Mouse (Mus musculus): ENCODE data around the gene Lpin1. TPM values are rescaled to one million over a fixed set of nuclear protein-coding genes. Genes with fewer than 3 reads are reported as not detected.

Gene Lpin1
- polyA plus RNA-seq, 1 experiment from 2014 or later, result 15.6 TPM

- ATAC-seq (ENCODE audit: low FRiP score, low read depth), result no peak
- H3K9ac ChIP-seq, result no peak overlapping the region
- H3K4me2 ChIP-seq (replicated peaks), result no peak overlapping the region
- no peaks in the 10 kb centered on the region for H3K36me3 ChIP-seq
- no peaks in the 10 kb centered on the region for H3K4me1 ChIP-seq
- no peaks in the 10 kb centered on the region for H3K27me3 ChIP-seq (replicated peaks)
- 66% methylated on average over 5 of the region's 5 CpGs for WGBS
- no peak overlapping the region for H3K27ac ChIP-seq
- H3K9me3 ChIP-seq, result no peaks in the 10 kb centered on the region
- H3K4me3 ChIP-seq, result no peak overlapping the region
Measured at GRCm38 (mm10) chr12:16605624-16606023, 5.1 kb downstream of the Lpin1 start.

GRCm38 (mm10) chr12:16602271-16602670 is 8.5 kb downstream of the Lpin1 start:
- H3K4me1 ChIP-seq, result no peaks in the 10 kb centered on the region
- no peak overlapping the region for H3K4me3 ChIP-seq
- ATAC-seq (ENCODE audit: low FRiP score, low read depth), result no peak
- H3K27me3 ChIP-seq (replicated peaks), result no peaks in the 10 kb centered on the region
- H3K9ac ChIP-seq, result no peak overlapping the region
- H3K9me3 ChIP-seq, result no peaks in the 10 kb centered on the region
- 87% methylated on average over 4 of the region's 4 CpGs for WGBS
- no peak overlapping the region for H3K27ac ChIP-seq
- H3K36me3 ChIP-seq, result no peaks in the 10 kb centered on the region
- no peak overlapping the region for H3K4me2 ChIP-seq (replicated peaks)

GRCm38 (mm10) chr12:16600374-16600773 is 10.4 kb downstream of the Lpin1 start:
- no peak for ATAC-seq (ENCODE audit: low FRiP score, low read depth)

GRCm38 (mm10) chr12:16599359-16599758 is 11.4 kb downstream of the Lpin1 start:
- no peaks in the 10 kb centered on the region for H3K9me3 ChIP-seq
- H3K4me1 ChIP-seq, result no peaks in the 10 kb centered on the region
- H3K27me3 ChIP-seq (replicated peaks), result no peaks in the 10 kb centered on the region
- no peak for ATAC-seq (ENCODE audit: low FRiP score, low read depth)
- H3K4me2 ChIP-seq (replicated peaks), result no peak overlapping the region
- H3K9ac ChIP-seq, result no peak overlapping the region
- H3K4me3 ChIP-seq, result no peak overlapping the region
- WGBS, result 66% methylated on average over 3 of the region's 3 CpGs
- no peak overlapping the region for H3K27ac ChIP-seq
- no peaks in the 10 kb centered on the region for H3K36me3 ChIP-seq

More at GRCm38 (mm10) chr12:16600374-16600773, 10.4 kb downstream of the Lpin1 start:
- Histone ChIP-seq H3K36me3 (no peaks in the 10 kb centered on the region), H3K4me3 (no peak overlapping the region), H3K27ac (no peak overlapping the region), H3K4me1 (no peaks in the 10 kb centered on the region), H3K4me2 (replicated peaks) (no peak overlapping the region), H3K9ac (no peak overlapping the region), H3K9me3 (no peaks in the 10 kb centered on the region), H3K27me3 (replicated peaks) (no peaks in the 10 kb centered on the region)
- 81% methylated on average over 1 of the region's 1 CpGs for WGBS

GRCm38 (mm10) chr12:16593761-16594160 is 17.0 kb downstream of the Lpin1 start:
- Histone ChIP-seq H3K4me3 (no peak overlapping the region), H3K9me3 (no peaks in the 10 kb centered on the region), H3K27ac (no peak overlapping the region), H3K27me3 (replicated peaks) (no peaks in the 10 kb centered on the region), H3K4me1 (peaks cover 10% of the 10 kb centered on the region), H3K9ac (no peak overlapping the region), H3K4me2 (replicated peaks) (no peak overlapping the region), H3K36me3 (no peaks in the 10 kb centered on the region)
- 96% methylated on average over 7 of the region's 7 CpGs for WGBS
- no peak for ATAC-seq (ENCODE audit: low FRiP score, low read depth)

GRCm38 (mm10) chr12:16593014-16593413 is 17.8 kb downstream of the Lpin1 start:
- WGBS, result 83% methylated on average over 7 of the region's 7 CpGs
- no peak overlapping the region for H3K9ac ChIP-seq
- no peaks in the 10 kb centered on the region for H3K27me3 ChIP-seq (replicated peaks)
- H3K27ac ChIP-seq, result no peak overlapping the region
- ATAC-seq (ENCODE audit: low FRiP score, low read depth), result no peak
- no peaks in the 10 kb centered on the region for H3K9me3 ChIP-seq
- no peak overlapping the region for H3K4me2 ChIP-seq (replicated peaks)
- peaks cover 17% of the 10 kb centered on the region for H3K4me1 ChIP-seq
- no peaks in the 10 kb centered on the region for H3K36me3 ChIP-seq
- H3K4me3 ChIP-seq, result no peak overlapping the region

- ATAC-seq (ENCODE audit: low FRiP score, low read depth), result no peak
- Histone ChIP-seq H3K9me3 (no peaks in the 10 kb centered on the region), H3K4me2 (replicated peaks) (peak overlapping the region; percentile 60; the same call in 1 of the 2 replicates), H3K4me1 (peaks cover 23% of the 10 kb centered on the region), H3K4me3 (no peak overlapping the region), H3K36me3 (no peaks in the 10 kb centered on the region), H3K27ac (no peak overlapping the region), H3K9ac (no peak overlapping the region), H3K27me3 (replicated peaks) (no peaks in the 10 kb centered on the region)
- WGBS, result 63% methylated on average over 5 of the region's 5 CpGs
Measured at GRCm38 (mm10) chr12:16592451-16592850, 18.3 kb downstream of the Lpin1 start.

- peak; percentile 82 for ATAC-seq (ENCODE audit: low FRiP score, low read depth)
- Histone ChIP-seq H3K9me3 (no peaks in the 10 kb centered on the region), H3K27me3 (replicated peaks) (no peaks in the 10 kb centered on the region), H3K27ac (no peak overlapping the region; the same call in 1 of the 2 replicates), H3K36me3 (no peaks in the 10 kb centered on the region), H3K4me1 (peaks cover 28% of the 10 kb centered on the region), H3K4me2 (replicated peaks) (peak overlapping the region; percentile 60), H3K4me3 (peak overlapping the region; percentile 28), H3K9ac (peak overlapping the region; percentile 3; the same call in 1 of the 2 replicates)
- 7% methylated on average over 15 of the region's 15 CpGs for WGBS
Measured at GRCm38 (mm10) chr12:16591453-16592200, 19.1 kb downstream of the Lpin1 start.

- H3K27me3 ChIP-seq (replicated peaks), result no peaks in the 10 kb centered on the region
- peak overlapping the region; percentile 70; the same call in 1 of the 2 replicates for H3K4me2 ChIP-seq (replicated peaks)
- H3K9ac ChIP-seq, result no peak overlapping the region
- peaks cover 28% of the 10 kb centered on the region for H3K4me1 ChIP-seq
- H3K4me3 ChIP-seq, result no peak overlapping the region
- no peaks in the 10 kb centered on the region for H3K9me3 ChIP-seq
- H3K36me3 ChIP-seq, result no peaks in the 10 kb centered on the region
- ATAC-seq (ENCODE audit: low FRiP score, low read depth), result 0 out of 2 replicates have a peak, but pooled peaks have one; percentile 1
- WGBS, result 25% methylated on average over 4 of the region's 4 CpGs
- H3K27ac ChIP-seq, result no peak overlapping the region
Measured at GRCm38 (mm10) chr12:16589966-16590365, 20.8 kb downstream of the Lpin1 start.

GRCm38 (mm10) chr12:16589204-16589949 is 21.4 kb downstream of the Lpin1 start:
- H3K4me2 ChIP-seq (replicated peaks), result peak overlapping the region; percentile 70
- peaks cover 28% of the 10 kb centered on the region for H3K4me1 ChIP-seq
- under 1% methylated on average over 35 of the region's 36 CpGs for WGBS
- H3K9ac ChIP-seq, result peak overlapping the region; percentile 75
- H3K9me3 ChIP-seq, result no peaks in the 10 kb centered on the region
- peak overlapping the region; percentile 32 for H3K27ac ChIP-seq
- no peaks in the 10 kb centered on the region for H3K27me3 ChIP-seq (replicated peaks)
- peak overlapping the region; percentile 57 for H3K4me3 ChIP-seq
- no peaks in the 10 kb centered on the region for H3K36me3 ChIP-seq
- ATAC-seq (ENCODE audit: low FRiP score, low read depth), result peak; percentile 87

GRCm38 (mm10) chr12:16588396-16589042 is 22.2 kb downstream of the Lpin1 start:
- no peaks in the 10 kb centered on the region for H3K36me3 ChIP-seq
- no peak for ATAC-seq (ENCODE audit: low FRiP score, low read depth)
- H3K9ac ChIP-seq, result peak overlapping the region; percentile 75
- H3K4me3 ChIP-seq, result peak overlapping the region; percentile 57
- 31% methylated on average over 7 of the region's 7 CpGs for WGBS
- peak overlapping the region; percentile 70 for H3K4me2 ChIP-seq (replicated peaks)
- H3K4me1 ChIP-seq, result peaks cover 28% of the 10 kb centered on the region
- no peak overlapping the region for H3K27ac ChIP-seq
- H3K9me3 ChIP-seq, result no peaks in the 10 kb centered on the region
- H3K27me3 ChIP-seq (replicated peaks), result no peaks in the 10 kb centered on the region

- Histone ChIP-seq H3K9ac (0 out of 2 replicates have a peak overlapping the region, but pooled peaks have one; percentile 21), H3K4me3 (0 out of 2 replicates have a peak overlapping the region, but pooled peaks have one; percentile 57), H3K4me1 (peaks cover 28% of the 10 kb centered on the region), H3K36me3 (no peaks in the 10 kb centered on the region), H3K4me2 (replicated peaks) (peak overlapping the region; percentile 70), H3K27ac (no peak overlapping the region), H3K27me3 (replicated peaks) (no peaks in the 10 kb centered on the region), H3K9me3 (no peaks in the 10 kb centered on the region)
- no peak for ATAC-seq (ENCODE audit: low FRiP score, low read depth)
- WGBS, result 84% methylated on average over 5 of the region's 5 CpGs
Measured at GRCm38 (mm10) chr12:16587767-16588166, 23.0 kb downstream of the Lpin1 start.

Data from neural tube, embryonic 12.5 days (tissue).